Mouse (Mus musculus) cortical plate, adult 2 months (tissue): ENCODE measurements around the gene Dhx34.

Source experiments
- CTCF ChIP-seq: fragments of 200-500 bp; IDR thresholded peaks from 2 replicates; pipeline ENCODE4 v1.5.1; 2011; ENCODE audit warnings: mild to moderate bottlenecking, control low read depth, low read length; ENCODE audit not compliant: insufficient read depth; ENCODE audit errors: extremely low read depth
- POLR2A ChIP-seq: fragments of 200-500 bp; IDR thresholded peaks from 2 replicates; pipeline ENCODE4 v1.6.1; 2011; ENCODE audit warnings: mild to moderate bottlenecking, low read length, control low read depth; ENCODE audit not compliant: insufficient read depth; ENCODE audit errors: extremely low read depth

DNA sequence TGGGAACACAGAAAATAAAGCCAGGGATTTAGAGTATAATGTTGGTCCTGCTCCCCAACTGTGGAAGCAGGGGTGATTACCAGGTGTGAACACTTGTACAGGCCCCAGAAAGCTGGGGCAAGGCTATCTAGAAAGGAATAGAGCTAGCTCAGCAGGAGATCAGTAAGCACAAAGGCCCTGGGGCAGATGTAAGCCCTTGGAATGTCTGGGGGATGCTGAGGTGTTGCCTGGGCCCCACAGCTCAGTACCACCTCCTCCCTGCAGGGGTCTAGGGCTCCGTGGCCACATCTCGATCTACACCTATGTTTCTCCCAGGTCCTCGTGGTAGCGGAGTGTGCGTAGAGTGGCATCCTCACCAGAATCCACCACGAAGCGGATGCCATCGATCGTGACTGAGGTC is 7.9 kb downstream of the Dhx34 start:
- no peak for TF ChIP-seq CTCF
- no peak for TF ChIP-seq POLR2A
